Mouse (Mus musculus) cerebellum, postnatal 25 days (tissue): ENCODE measurements around the gene Zdhhc21.

Experiments
- DNase-seq, 2 experiments: peaks; one replicate each; pipeline ENCODE4 v3.0.0; 2021; ENCODE audit warnings: mixed read lengths in 2 of 2

Gene Zdhhc21

DNA sequence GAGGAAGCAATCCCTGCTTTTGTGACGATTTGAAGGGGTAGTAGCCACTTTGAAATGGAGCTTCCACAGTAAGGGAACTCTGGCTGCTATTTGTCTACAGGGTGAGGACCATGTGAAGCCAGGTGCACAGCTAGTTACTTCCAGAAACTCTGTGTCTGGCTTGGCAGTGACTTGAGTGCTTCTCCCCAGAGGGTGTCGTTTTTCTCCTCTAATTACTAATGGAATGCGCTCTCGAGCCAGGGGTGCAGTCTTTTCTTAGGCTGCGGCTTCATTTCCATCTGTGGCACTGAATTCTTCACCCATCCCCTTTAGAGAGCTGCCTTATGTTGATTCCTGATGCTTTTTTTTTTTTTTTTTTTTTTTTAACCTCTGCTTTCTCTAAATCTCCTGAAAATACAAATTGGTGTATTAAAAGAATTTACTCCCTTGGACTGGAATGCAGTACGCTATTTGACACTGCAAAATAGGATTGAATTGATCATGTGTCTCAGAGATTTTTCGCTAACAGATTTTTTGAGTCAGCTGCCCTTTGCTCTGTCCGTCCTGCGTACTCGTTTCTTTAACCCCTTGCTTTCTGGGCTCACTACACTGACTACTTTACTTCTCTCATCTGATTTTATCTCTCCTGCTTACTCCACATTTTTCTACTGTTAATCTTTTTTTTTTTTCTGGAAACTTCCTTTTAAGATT is 97.2 kb downstream of the Zdhhc21 start:
- no peak for DNase-seq

GRCm38 (mm10) chr4:82756295-82756626 is 103.5 kb downstream of the Zdhhc21 start:
- no peak for DNase-seq

GRCm38 (mm10) chr4:82755616-82756294 is 104.0 kb downstream of the Zdhhc21 start:
- no peak for DNase-seq
